Mouse (Mus musculus) thymus, postnatal 4 days (tissue): Measurements from ENCODE around the gene Cntn6.

ENCODE experiments used
- DNase-seq: peaks from one replicate; pipeline ENCODE4 v3.0.0; 2021

Gene Cntn6

DNA sequence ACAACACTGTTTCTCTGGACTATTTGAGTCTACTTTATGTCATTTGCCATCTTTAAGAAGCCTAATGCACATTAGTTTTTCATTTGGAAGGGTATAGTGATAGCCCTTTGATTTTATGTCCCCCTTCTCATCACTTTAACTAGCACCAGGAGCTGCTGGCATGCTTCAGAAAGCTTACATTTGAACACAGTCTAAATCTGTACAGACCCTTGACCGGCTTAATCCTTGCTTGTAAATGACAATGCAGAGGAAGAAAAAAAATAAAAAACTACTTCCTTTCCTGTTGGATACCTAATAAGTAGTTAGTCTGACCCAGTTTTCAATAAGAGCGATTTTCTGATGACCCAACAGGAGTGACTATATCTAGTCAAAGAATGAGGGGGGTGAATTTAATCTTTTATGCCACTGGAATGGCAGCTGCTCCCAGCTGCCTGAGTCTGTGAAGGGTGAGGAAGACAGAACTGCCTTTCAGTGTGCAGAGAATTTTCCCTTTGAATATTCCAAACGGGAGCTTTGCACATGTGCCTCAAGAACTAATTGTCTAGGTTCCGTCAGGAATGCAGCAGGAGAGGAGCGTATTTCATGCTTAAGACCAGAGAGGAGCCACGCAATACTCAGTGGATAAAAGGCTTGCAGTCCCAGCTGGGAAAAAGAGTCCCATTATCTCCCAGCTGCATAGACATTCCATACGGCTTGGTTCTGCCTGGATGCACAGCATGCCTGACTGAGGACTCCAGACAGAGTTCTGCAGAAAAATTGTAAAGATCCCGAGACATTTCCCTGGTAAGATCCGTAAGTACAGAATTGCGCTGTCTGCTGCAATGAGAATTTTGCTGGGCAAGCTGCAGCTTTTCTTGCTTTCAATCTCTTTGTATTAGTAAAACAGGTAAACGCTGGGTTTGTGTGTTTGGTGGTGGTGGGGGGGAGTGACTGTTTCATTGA, at the start of gene Cntn6:
Gene Cntn6, plus strand, starts transcription at position 301 of the 942 bp plus-strand sequence.
- DNase-seq = no peak

DNA sequence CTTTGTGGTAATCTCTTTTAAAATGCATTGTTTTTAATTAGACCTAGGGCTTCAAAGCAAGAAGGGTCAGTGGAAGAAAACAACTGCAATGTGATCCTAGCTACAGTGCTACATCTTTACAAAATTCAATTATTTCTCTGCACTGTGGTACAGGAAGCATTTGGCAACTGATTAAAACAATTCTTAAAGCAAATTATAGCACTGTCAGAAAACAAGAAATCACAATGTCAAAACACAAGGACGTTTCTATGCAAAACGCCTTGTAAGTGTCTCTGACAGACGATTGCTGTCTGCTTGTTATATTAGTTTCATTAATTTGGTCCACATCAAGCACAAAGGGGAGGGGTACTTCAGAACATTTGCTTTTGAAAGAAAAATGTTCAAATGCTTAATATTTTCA, 48.9 kb upstream of the Cntn6 start:
- DNase-seq = no peak

DNA sequence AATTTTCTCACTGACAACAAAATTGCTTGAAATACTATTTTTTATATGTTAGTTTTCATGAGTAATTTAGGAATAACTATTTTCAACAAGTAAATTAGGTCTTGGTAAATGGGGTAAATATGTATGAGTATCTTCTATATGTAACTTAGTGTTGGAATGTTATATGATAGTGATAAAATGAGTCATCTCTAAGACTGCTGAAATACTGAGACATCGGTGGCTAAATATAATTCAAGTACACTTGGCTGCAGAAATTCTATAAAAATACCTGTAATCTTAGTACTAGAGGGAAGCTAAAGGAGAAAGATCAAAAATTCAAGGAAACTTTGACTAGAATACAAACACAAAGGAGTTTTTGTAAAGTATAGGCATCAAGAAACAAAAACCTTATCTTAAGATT, 21.9 kb upstream of the Cntn6 start:
- no peak for DNase-seq

DNA sequence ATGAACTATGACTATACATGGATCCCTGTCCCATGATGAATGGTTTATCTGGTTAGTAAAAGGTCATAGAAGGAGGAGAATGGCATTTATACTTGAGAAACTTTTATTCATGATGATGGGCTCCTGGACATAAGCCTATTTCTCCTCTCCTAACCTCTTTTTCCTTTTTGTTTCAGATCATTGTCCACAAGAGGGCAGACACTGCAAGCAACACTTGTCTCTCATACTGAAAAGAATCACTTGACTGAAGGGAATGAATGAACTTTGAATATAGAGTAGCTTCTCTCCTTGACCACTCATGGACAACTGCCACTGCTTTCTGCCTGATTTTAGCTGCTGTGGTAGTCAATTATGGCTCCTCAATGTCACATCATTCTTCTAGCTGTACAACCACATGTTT, 13.3 kb upstream of the Cntn6 start:
- no peak for DNase-seq

DNA sequence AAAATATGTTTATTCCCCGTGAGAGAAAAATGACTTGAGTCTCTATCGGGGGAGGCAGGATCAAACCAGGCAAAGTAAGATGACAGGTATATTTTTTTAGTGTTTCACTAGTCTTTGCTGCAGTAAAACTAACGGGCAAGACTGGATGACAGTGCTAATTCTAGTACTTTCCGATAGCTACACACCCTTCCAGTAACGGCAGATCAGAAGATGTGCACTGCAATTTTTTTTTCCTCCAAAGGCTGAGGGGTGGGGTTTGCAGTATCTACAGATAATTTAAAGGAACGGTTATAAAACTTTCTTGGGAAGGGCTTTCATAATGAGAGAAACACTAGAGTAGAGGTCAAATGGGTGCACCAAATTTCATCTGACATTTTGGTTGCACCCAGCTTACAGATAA, 869 bp downstream of the Cntn6 start:
- no peak for DNase-seq

DNA sequence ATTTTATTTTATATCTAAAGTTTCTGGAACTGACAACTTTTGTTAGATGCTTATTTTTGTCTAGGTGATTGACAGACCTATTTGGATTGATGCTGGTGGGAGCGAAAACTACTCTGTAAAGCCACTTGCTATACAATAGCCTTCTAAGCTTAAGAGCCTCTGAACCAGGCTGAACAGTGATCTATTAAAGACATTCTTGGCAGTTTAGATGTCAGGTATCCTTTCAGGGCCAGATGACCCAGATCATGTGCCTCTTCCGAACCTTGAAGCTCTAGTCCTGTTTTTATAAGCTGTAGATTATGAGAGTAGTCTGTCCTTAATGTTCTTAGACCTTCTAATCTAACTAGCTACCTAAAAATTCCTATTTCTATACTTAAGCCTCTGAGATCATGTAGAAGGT, 3.2 kb downstream of the Cntn6 start:
- DNase-seq = no peak

DNA sequence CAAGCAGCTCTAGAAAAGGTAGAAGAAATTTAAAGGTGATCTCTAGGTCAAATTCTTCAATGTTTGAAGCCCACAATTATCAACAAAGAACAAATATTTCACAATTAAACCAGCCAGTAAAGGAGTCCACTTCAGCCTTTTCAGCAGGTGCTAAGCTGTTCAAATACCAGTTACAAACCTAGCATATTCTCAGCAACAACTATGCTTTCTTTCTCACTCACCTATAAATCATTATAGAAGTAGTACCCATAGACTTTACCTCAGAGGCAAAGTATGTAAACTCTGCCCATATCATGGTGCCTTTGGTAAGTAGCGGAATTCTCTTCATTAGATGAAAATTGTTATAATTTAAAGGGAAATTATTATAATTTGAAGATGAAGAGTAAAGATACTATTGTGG, 71.4 kb downstream of the Cntn6 start:
- DNase-seq = no peak

DNA sequence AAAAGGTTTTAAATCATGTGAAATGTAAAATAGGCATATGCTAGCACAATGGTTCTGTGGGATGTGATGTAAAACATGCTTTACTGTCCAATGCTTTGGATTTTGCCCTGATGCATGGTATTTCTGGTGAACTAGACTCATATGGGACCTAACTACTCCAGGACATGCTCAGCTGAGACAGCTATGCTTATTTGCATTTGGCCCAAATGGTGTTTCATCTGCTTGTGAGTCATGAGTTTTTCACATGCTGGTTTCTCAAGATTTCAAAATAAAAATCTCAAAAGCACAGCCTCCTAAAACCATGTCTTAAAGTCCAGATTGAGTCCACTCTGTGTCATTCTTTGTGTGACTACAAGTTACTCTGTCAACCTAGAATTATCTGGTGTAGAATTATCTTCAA, 77.0 kb downstream of the Cntn6 start:
- DNase-seq = no peak

DNA sequence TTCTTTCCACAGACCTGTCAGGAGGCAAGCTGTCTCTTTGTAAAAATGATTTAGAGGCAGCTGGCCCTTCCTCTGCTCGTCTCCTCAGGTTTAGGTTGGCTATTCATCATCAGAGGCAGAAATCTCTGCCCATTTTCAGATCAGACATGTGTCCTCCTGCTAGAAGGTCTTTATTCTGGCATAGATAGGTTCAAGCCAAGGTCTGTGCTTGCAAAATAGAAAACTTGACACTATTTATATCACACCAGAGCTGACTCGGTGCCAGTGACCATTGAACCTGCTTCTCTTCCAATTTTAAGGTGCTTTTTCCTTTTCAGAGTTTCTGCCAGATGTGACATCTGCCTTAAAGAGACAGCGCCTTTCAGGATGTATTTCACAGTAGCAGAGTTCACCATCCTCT, 95.4 kb downstream of the Cntn6 start:
- no peak for DNase-seq

DNA sequence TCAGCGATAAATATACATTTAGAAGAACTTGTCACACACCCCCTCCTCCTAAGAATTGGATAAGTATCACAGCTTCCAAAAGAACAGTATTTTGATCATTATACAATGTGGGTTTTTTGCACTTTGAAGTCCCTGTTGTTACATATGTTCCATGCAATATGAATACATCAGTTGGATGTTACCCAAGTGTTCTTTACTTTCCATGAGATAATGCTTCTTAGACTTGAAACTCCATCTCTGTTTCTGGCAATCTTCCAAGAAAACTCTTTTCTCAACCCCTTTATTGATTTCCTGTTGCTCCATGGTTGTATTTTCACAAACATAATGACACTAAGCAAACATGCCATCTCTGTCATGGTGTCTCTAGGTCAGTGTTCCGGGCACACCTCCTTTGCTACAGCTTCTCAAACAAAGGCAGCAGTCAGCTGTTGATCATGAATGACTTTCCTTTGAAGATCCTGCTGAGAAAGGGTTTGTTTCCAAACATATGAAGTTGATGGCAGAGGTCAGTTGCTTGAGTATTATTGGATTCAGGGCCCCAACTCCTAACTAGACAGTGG, 108.3 kb downstream of the Cntn6 start:
- no peak for DNase-seq

DNA sequence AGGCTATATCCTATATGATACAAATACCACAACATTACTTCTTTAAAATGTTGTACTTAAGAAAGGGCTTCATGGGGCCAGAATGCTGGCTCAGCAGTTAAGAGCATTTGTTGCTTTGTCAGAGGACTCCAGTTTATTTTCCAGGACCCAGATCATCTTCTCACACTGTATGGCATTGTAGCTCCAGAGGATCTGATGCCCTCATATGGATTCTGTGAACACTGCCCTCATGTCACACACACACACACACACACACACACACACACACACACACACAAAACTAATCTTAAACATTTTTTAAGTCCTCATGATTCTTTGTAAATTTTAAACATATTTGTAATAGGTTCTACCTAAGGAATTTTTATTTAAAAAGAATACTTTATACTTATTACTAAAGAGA, 110.3 kb downstream of the Cntn6 start:
- DNase-seq = no peak

DNA sequence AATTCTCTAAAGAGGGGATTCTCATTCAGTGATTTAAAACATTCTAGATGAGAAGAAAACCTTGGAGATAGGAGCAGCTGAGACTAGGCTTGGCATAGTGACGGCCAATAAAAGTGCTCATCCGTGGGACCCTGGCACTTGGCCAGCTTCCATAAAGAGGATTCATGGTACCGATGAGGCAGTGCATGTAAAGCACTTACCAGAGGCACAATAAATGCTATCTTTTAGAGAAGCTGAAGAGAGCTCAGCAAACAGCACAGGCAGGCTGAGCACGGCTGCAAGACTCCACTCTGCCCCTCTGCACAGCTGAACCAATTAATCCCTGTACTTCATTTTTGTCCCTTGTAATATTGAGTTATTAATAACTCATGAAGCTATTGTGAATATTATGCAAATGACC, 110.8 kb downstream of the Cntn6 start:
- no peak for DNase-seq

DNA sequence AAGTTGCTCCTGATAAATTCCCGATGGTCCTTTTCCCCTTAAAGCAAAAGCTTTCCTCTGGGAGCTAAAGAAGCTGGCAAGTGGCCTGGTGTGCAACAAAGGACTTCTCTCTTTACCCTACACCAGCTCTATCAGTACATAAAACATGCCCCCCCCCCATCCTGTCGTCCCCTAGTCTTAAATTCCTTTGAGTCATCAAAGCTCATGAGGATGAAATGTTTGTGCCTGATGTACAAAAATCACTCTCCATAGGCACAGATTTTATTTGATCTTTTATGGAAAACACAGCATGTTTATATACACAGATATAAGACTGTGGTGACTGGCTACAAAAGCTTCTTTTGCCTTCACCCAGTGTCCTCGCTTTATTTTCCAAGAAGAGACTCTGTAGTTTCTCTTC, 112.6 kb downstream of the Cntn6 start:
- no peak for DNase-seq

DNA sequence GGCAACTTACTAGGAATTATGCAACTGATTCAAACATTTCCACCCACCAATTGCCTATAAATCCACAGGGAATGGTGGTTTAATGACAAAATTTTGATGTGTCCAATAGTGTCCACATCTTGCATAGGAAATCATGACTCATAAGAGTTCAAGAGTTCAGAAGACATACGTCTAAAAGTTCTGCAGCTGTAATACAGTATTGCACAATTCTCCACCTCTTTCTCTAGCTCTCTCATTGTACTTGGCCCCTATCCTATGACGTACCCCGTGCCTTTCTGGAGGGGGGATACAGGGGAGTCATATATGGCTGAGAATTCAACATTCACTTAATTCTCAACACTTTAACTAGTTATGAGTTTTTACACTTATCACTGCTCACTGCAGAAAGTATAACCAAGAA, 160.9 kb downstream of the Cntn6 start:
- no peak for DNase-seq

DNA sequence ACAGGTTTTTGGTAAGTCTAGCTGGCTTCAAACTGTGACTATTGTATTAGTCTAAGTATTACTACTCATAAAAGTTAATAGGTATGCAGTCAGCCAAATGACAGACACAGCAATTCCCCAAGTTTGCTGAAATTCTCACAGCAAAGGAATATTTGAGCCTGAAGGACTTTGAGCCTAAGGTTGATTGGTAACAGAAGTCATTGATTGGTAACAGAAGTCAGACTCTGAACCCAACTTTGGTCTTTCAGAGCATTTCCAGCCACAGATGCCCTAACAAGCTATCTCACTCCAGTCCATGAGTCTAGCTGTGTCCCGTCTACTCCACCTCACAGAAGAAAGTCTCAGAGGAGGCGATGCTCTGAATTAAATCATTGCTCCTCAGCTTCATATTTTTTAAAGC, 176.1 kb downstream of the Cntn6 start:
- no peak for DNase-seq

DNA sequence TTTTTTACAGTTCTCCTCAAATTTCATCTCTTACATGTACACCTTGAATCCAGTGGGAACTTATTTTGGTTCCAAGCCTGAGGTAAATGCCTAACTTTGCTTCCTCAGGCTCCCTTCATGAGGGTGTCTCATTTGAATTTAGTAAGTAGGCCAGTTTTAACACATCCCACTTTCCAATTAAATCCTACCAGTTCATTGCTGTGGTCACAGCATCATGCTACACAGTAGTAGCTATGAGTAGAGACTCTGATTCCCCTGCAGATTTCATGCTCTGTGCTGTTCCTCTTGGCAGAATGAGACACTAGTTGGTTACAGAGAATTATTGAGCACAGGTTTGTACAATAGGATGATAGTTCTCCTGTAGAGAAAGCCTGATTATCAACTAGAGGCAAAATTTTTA, 181.7 kb downstream of the Cntn6 start:
- DNase-seq = no peak

DNA sequence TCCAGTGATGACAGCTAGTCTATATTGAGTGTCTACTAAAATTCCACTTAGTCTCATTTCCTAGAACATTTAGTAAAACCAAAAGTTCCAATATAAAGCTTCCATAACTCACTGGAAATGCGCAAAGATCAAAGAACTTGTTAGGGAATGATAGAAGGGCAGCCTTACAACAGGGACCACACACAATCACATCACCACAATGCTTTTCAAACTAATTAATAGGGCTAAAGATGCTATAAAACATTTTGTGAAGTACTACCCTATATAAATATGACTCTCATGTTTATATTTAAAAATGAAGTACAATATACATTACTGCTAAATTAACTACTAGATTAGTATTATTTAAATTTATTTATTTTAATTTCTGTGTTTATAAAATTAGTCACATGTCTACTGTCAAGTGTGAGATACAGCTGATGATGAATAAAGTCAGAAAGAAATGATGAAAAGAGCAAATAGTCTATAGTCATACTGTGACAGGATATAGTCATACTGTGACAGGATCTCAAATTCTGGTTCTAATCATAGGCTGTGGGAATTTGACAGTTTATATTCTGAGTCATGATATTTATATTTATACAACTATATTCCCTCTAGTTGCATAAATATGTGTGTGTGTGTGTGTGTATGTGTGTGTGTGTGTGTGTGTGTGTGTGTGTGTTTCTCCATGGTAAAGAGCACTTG, 187.4 kb downstream of the Cntn6 start:
- DNase-seq = no peak

DNA sequence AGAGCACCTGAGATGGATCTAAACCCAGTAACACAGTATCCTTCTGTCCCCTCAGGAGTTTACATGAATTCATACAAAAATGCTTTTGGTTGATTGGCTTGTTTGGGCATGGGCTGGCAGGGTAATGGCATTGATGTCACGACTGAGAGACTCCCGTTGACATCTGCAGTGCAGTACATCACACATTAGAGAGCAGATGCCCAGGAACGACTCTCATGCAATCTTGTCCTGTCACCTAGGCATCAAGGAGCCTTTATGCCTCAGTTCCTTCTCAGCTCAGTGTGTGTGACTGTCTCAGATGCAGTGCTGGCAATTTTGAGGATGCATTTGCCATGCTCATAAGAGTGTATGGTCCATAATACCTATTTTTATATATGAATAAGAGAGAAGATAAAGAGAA, 195.4 kb downstream of the Cntn6 start:
- DNase-seq = no peak

DNA sequence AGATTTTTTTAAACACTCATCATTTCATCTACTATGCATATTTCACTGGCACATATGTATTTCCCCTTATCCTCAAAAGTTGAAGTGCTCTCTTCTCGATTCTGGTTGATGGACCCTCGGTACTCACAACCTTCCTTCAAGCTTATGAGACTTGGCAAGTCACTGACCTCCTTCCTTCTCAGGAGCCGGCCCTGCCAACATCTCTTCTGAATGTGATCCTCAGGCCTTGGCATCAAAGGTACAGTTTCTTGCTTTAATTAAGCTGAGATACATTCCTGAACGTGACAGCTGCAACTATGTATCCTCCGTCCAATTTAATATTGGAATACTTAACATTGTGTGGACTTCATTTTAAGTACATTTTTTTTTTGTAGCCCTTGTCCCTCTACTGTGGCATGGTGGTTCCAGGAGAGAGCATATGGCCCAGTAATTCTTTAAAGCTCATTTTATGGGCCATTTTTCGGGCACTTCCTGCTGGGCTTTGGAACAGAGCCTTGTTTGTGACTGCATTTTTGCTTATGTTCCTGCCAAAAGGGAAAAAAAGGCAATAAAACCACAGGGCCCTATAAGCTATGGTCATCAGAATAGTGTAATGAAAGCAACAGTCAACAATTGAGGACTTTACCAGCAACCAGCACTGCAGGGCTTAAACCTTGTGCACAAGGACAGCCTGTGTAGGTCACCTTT, 196.0 kb downstream of the Cntn6 start:
- no peak for DNase-seq

DNA sequence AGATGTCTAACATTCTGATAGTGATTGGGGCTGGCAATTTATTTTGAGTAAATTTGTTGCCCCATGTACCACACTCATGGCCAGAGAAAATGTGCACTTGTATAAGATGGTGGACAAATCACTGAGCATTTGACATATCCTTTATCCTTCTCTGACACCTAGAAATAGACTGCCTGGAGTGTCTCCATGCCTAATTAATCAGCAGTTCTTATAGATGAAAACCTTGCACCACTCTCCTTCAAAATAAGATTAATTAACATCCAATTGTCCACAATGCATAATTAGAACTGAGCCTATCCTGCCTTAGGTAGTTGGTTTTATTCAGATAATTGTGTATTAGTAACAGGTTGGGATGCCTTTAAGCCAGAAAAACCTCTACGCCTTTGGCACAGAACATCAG, 236.0 kb downstream of the Cntn6 start:
- no peak for DNase-seq

DNA sequence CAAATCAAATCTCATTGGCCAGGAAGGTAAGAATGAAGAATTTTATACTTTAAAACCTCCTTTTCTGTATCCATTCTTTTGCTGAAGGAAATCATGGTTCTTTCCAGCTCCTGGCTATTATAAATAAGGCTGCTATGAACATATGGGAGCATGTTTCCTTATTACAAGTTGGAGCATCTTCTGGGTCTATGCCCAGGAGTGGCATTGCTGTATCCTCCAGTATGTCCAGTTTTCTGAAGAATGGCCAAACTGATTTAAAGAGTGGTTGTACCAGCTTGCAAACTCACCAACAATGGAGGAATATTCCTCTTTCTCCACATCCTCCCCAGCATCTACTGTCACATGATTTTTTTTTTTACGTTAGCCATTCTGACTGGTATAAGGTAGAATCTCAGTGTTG, 241.7 kb downstream of the Cntn6 start:
- DNase-seq = no peak

DNA sequence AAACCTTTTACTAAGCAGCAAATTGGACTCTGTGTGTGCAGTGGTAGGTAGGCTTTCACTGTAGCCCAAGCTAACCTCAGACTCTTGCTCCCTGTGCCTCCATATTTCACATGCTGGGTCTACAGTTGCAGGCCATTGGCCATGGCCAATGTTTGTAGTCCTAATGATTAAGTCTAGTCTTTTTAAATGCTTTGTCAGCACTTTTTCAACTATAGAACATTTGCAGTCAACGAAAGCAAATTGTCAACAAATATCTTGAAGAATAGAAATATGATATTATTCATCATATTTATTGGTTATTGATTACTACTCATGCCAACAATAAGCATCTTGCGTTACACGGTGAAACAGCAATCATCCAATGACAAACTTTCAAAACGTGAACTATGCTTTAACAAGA, 246.4 kb downstream of the Cntn6 start:
- DNase-seq = no peak

DNA sequence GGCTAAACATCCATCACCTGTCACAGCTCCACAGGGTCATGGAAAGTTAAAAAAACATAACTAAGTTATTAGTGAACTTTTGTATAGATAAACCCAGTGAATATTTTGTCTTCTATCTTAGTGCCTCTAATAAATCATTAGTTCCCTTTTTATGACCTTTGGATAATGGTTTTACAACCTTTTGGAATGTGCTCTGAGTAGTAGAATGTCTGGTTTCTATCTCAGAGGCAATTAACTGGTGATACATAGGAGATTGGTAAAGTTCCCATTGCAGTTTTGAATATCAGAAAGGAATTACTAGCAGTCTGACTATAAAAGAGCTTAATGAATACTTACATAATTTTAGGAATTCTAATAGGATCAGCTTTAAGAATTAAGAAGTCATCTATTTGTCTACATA, 265.5 kb downstream of the Cntn6 start:
- no peak for DNase-seq

DNA sequence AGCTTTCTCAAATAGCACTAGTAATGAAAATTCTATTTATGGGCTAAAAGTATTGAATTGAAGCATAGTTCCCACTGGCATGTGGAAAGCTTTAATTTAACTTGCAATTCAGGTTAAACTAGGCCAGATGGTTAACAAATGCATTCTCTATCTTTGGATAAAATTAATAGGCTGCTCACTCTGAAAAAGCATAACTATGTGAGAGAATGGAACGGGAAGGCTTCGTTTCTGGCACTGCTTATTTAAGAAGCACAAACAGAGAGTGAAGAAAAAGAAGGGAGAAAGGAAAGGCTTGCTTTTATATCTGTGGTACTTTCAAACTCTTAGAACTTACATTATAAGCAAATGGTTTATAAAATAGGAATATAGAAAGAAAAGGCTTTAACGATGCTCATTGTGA, 268.6 kb downstream of the Cntn6 start:
- DNase-seq = no peak
